Mouse (Mus musculus) ES-Bruce4 (cell line): ENCODE measurements around the gene Gm48551.

Experiments used
- CTCF ChIP-seq: IDR thresholded peaks from one replicate; pipeline ENCODE4 v1.8.1; 2011; ENCODE audit warnings: low read depth, low read length
- POLR2A ChIP-seq: IDR thresholded peaks from one replicate; pipeline ENCODE4 v1.8.1; 2011; ENCODE audit warnings: low read length; ENCODE audit not compliant: insufficient read depth

- TF ChIP-seq CTCF (no peak), POLR2A (no peak)
Observed at GRCm38 (mm10) chr10:81365073-81365472, 19.2 kb upstream of the Gm48551 start.
